Mouse (Mus musculus) adrenal gland, adult 8-10 months (tissue): ENCODE measurements around the gene Gtf2h4. TPM values are rescaled to one million over a fixed set of nuclear protein-coding genes. Genes with fewer than 3 reads are reported as not detected.
A peak's percentile ranks its signal among the peaks of the same experiment; 100 is the strongest.

ENCODE experiments used
- DNase-seq: peaks from one replicate; pipeline ENCODE4 v3.0.0; 2022
- total RNA-seq, 4 experiments: library from RNA; stranded (reverse); gene quantifications; 2 replicates each; pipeline ENCODE4 v1.2.4; 2022

Gene Gtf2h4
- total RNA-seq, 4 experiments from 2014 or later = 23.5 to 30.6 (median 24.6) TPM

DNA sequence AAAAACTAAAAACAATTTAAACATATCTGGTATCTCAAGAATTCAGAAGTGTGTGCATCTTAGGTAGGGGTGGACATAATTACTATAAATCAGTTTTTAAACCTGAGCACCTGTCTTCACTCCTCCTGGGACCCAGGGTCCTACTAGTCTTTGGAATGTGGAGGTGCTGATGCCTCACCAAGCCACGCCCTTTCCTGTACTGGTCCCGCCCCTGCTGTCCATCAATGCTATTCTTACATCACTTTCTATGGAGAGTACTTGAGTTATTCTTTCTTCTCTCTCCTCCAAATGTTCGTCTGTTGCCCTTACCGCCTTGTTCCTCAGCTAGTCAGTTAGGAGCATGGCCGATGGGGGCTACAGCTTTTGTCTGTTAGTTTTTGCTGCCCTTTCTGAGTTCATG, 37.2 kb downstream of the Gtf2h4 start:
- DNase-seq = no peak

DNA sequence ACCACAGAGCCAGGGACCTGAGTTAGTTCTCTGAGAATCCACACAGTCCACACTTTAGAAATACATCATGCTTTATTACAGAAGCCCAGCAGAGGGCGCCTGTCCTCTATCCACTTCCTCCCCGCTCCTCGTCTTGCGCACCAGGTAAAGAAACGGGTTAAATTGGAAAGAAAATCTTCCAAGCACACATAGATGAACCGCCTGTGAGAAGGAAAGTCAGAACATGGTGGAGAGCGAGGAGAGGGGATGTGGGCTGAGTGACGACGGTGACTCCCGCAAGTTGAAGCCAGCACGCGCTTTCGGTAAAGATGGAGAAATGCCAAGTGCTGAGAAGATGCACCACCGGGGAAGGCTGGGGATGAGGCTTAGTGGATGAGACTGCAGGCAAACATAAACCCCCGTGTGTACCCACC, 37.8 kb downstream of the Gtf2h4 start:
- DNase-seq = peak; percentile 33

DNA sequence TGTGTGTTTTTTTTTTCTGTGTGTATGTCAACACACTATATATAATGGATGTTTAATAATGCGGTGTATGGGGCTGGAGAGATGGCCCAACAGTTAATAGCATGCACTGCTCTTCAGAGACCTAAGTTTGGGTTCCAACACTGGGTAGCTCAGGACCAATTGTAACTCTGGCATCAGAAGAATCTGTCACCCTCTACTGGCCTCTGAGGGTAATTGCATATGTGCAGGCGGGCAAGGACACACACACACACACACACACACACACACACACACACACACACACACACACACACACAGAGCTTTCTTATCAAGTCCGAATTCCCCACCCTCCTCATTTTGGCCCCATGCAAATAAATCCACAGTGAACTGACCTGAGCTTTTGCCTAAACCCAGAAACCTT, 38.3 kb downstream of the Gtf2h4 start:
- DNase-seq = no peak

DNA sequence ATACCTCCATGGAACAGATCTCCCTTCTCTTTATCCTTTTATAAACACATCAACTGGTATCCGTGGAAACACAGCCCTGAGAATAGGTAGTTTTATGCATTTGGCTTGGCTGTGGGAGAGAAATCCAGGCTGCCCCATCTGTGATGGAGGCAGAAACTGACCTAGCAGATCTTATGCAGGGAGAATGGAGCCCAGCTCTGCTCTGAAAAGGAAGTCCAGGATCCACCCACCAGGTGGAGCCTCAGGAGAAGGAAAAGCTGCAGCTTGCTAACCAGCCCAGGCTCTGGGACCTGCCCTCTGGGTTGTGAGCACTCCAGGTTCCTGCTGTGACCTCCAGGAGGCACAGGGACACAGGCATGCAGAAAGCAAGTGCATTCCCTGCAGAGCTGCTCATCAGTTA, 39.5 kb downstream of the Gtf2h4 start:
- no peak for DNase-seq

DNA sequence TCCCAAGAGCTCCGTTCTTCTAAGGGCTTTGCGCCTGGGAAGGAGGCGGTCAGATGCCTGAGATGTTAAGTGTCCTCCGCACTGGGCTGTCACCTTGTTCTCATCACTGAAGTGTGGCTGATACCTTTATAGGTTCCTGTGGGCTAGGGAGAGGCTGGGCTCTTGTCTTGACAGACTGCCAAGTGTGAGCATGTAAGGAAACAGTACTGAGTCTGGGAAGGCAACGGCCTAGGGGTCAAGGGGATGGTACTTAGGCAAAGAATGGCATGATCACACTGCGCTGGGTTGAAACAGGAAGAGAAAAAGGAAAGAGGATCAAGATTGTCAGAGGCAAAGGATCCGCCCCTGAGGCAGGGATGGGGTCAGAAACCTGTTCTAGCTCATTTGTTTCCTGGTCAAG, 47.0 kb downstream of the Gtf2h4 start, which contains the start of gene Gm9573:
TSS of gene Gm9573 (minus strand) at position 101 of the 400 bp plus-strand sequence.
- DNase-seq = no peak

Other genes starting within 250 kb of the Gtf2h4 start
- 10 to 100 TPM in 2 of 4 experiments, 1 to 10 TPM in 2; 7.6 to 16.7 (median 11.1) TPM for gene H2-Q6, start 248.9 kb downstream of the Gtf2h4 start, total RNA-seq
- gene H2-Q7, start 234.6 kb downstream of the Gtf2h4 start, total RNA-seq = 10 to 100 TPM in 2 of 4 experiments, 1 to 10 TPM in 2; 7.6 to 11.5 (median 9.8) TPM
- gene H2-Q10, start 203.7 kb downstream of the Gtf2h4 start, total RNA-seq = 1 to 10 TPM; 1.9 to 7.9 (median 3.7) TPM
- gene Pou5f1, start 167.7 kb downstream of the Gtf2h4 start, total RNA-seq = under 1 TPM in 3 of 4 experiments, not detected in 1; 0.21 to 0.34 (median 0.23) TPM
- 1 to 10 TPM; 3.5 to 6.7 (median 4.8) TPM for gene Tcf19, start 156.9 kb downstream of the Gtf2h4 start, total RNA-seq
- 10 to 100 TPM in 3 of 4 experiments, 1 to 10 TPM in 1; 5.9 to 13.9 (median 12.9) TPM for gene Cchcr1, start 156.6 kb downstream of the Gtf2h4 start, total RNA-seq
- not detected for gene Psors1c2, start 140.5 kb downstream of the Gtf2h4 start, total RNA-seq
- gene Cdsn, start 121.6 kb downstream of the Gtf2h4 start, total RNA-seq = 10 to 100 TPM in 1 of 4 experiments, 1 to 10 TPM in 2, under 1 TPM in 1; 0.17 to 12.1 (median 3.0) TPM
- not detected for gene 2300002M23Rik, start 106.3 kb downstream of the Gtf2h4 start, total RNA-seq
- not detected for gene Sfta2, start 72.2 kb downstream of the Gtf2h4 start, total RNA-seq
- gene Gm9573, start 47.1 kb downstream of the Gtf2h4 start, total RNA-seq = not detected
- not detected for gene Mucl3, start 30.0 kb downstream of the Gtf2h4 start, total RNA-seq
- gene Vars2, start 6.1 kb downstream of the Gtf2h4 start, total RNA-seq = 10 to 100 TPM; 30.9 to 60.3 (median 45.3) TPM
- gene Ddr1, start 30.9 kb upstream of the Gtf2h4 start, total RNA-seq = 10 to 100 TPM; 40.1 to 81.5 (median 56.4) TPM
- gene Ier3, start 147.9 kb upstream of the Gtf2h4 start, total RNA-seq = 10 to 100 TPM in 3 of 4 experiments, 1 to 10 TPM in 1; 8.3 to 19.3 (median 13.7) TPM
- gene Flot1, start 149.5 kb upstream of the Gtf2h4 start, total RNA-seq = 100 to 1,000 TPM in 2 of 4 experiments, 10 to 100 TPM in 2; 57.2 to 117 (median 94.8) TPM
- 100 to 1,000 TPM; 141 to 168 (median 159) TPM for gene Tubb5, start 164.6 kb upstream of the Gtf2h4 start, total RNA-seq
- 10 to 100 TPM; 20.9 to 28.2 (median 24.1) TPM for gene Mdc1, start 167.8 kb upstream of the Gtf2h4 start, total RNA-seq
- gene Nrm, start 187.6 kb upstream of the Gtf2h4 start, total RNA-seq = 1 to 10 TPM; 2.5 to 5.4 (median 5.0) TPM
- gene Ppp1r18, start 191.9 kb upstream of the Gtf2h4 start, total RNA-seq = 10 to 100 TPM; 35.4 to 47.9 (median 40.0) TPM
- 10 to 100 TPM; 40.6 to 57.8 (median 52.0) TPM for gene Dhx16, start 206.1 kb upstream of the Gtf2h4 start, total RNA-seq
- gene 2310061I04Rik, start 223.7 kb upstream of the Gtf2h4 start, total RNA-seq = 10 to 100 TPM; 33.1 to 46.5 (median 40.3) TPM
- 10 to 100 TPM; 34.8 to 61.0 (median 44.9) TPM for gene Atat1, start 236.3 kb upstream of the Gtf2h4 start, total RNA-seq
- gene Mrps18b, start 242.7 kb upstream of the Gtf2h4 start, total RNA-seq = 100 to 1,000 TPM in 2 of 4 experiments, 10 to 100 TPM in 2; 81.7 to 102 (median 99.4) TPM
- gene Ppp1r10, start 242.7 kb upstream of the Gtf2h4 start, total RNA-seq = 100 to 1,000 TPM in 1 of 4 experiments, 10 to 100 TPM in 3; 65.5 to 105 (median 89.6) TPM